Mouse (Mus musculus): ENCODE measurements around the gene Tbx10. TPM values are rescaled to one million over a fixed set of nuclear protein-coding genes. Genes with fewer than 3 reads are reported as not detected.
"Not testable (repeated sequence)": the region's sequence is repeated elsewhere in the genome, so short reads cannot be mapped to it uniquely, and the experiment has no call there.

The Tbx10 gene
- total RNA-seq (2021), result not detected
- long read RNA-seq, experiment 1, result 0 reads
- long read RNA-seq, experiment 2, result 0 reads

- H3K4me3 ChIP-seq, result no peak within 1 kb of the TSS
- no peak for DNase-seq (ENCODE audit: extremely low spot score in 1 of 2, low spot score in 2 of 2)
- intact Hi-C loops (cut with DNase I), result no loop called here
- TF ChIP-seq CTCF (IDR thresholded peaks at IDR 0.05), result no peak
- H3K27ac ChIP-seq, result no peak within 1 kb of the TSS
These were observed at the start of gene Tbx10 for GRCm38 (mm10) chr19:3992416-3992815. Tbx10 (plus strand) TSS chr19:3992752.

- TF ChIP-seq CTCF (IDR thresholded peaks at IDR 0.05), result no peak
- Histone ChIP-seq H3K27ac (no peak overlapping the region), H3K4me3 (no peak overlapping the region)
- intact Hi-C loops (cut with DNase I), result no loop called here
- no peak for DNase-seq (ENCODE audit: extremely low spot score in 1 of 2, low spot score in 2 of 2)
These were observed 49.4 kb upstream of the Tbx10 start for GRCm38 (mm10) chr19:3942986-3943735.

GRCm38 (mm10) chr19:3945872-3946564 is 46.5 kb upstream of the Tbx10 start:
- no peak for TF ChIP-seq CTCF (IDR thresholded peaks at IDR 0.05)
- no peak for DNase-seq (ENCODE audit: extremely low spot score in 1 of 2, low spot score in 2 of 2)
- intact Hi-C loops (cut with DNase I), result loop anchor here (2.0 kb wide), 2 partner anchors 35 to 67 kb away; partner anchors contain the start of gene Ndufv1
- no peak overlapping the region for H3K27ac ChIP-seq
- no peak overlapping the region for H3K4me3 ChIP-seq

- peak; percentile 63 to 72 for DNase-seq (ENCODE audit: extremely low spot score in 1 of 2, low spot score in 2 of 2)
- peak; percentile 99 for TF ChIP-seq CTCF (IDR thresholded peaks at IDR 0.05)
- intact Hi-C loops (cut with DNase I), result loop anchor here (2.0 kb wide), 2 partner anchors 34 to 66 kb away; partner anchors contain the start of gene Ndufv1
These were observed 45.8 kb upstream of the Tbx10 start for GRCm38 (mm10) chr19:3946715-3947114.

GRCm38 (mm10) chr19:3947813-3948212 is 44.7 kb upstream of the Tbx10 start:
- no peak overlapping the region for H3K27ac ChIP-seq
- DNase-seq (ENCODE audit: extremely low spot score in 1 of 2, low spot score in 2 of 2), result no peak
- no peak for TF ChIP-seq CTCF (IDR thresholded peaks at IDR 0.05)
- no peak overlapping the region for H3K4me3 ChIP-seq
- intact Hi-C loops (cut with DNase I), result loop anchor here (2.0 kb wide), 2 partner anchors 33 to 65 kb away; partner anchors contain the start of gene Ndufv1

More at GRCm38 (mm10) chr19:3946715-3947114, 45.8 kb upstream of the Tbx10 start:
- Histone ChIP-seq H3K4me3 (no peak overlapping the region), H3K27ac (no peak overlapping the region)

GRCm38 (mm10) chr19:3948546-3948945 is 44.0 kb upstream of the Tbx10 start:
- intact Hi-C loops (cut with DNase I), result no loop called here

GRCm38 (mm10) chr19:3950331-3950730 is 42.2 kb upstream of the Tbx10 start:
- H3K27ac ChIP-seq, result no peak overlapping the region
- DNase-seq (ENCODE audit: extremely low spot score in 1 of 2, low spot score in 2 of 2), result no peak
- TF ChIP-seq CTCF (IDR thresholded peaks at IDR 0.05), result no peak
- H3K4me3 ChIP-seq, result no peak overlapping the region
- intact Hi-C loops (cut with DNase I), result loop anchor here (10.0 kb wide), 1 partner anchor 134 kb away; the partner anchor contains the start of gene Cabp2

More at GRCm38 (mm10) chr19:3948546-3948945, 44.0 kb upstream of the Tbx10 start:
- TF ChIP-seq CTCF (IDR thresholded peaks at IDR 0.05), result no peak
- H3K27ac ChIP-seq, result no peak overlapping the region
- H3K4me3 ChIP-seq, result no peak overlapping the region
- no peak for DNase-seq (ENCODE audit: extremely low spot score in 1 of 2, low spot score in 2 of 2)

GRCm38 (mm10) chr19:3951461-3951860 is 41.1 kb upstream of the Tbx10 start:
- H3K4me3 ChIP-seq, result no peak overlapping the region
- intact Hi-C loops (cut with DNase I), result loop anchor here (10.0 kb wide), 1 partner anchor 133 kb away; the partner anchor contains the start of gene Cabp2
- H3K27ac ChIP-seq, result no peak overlapping the region
- no peak for TF ChIP-seq CTCF (IDR thresholded peaks at IDR 0.05)
- DNase-seq (ENCODE audit: extremely low spot score in 1 of 2, low spot score in 2 of 2), result no peak

- no peak overlapping the region for H3K4me3 ChIP-seq
- TF ChIP-seq CTCF (IDR thresholded peaks at IDR 0.05), result no peak
- intact Hi-C loops (cut with DNase I), result loop anchor here (10.0 kb wide), 1 partner anchor 133 kb away; the partner anchor contains the start of gene Cabp2
These were observed 40.5 kb upstream of the Tbx10 start for GRCm38 (mm10) chr19:3952099-3952498.

GRCm38 (mm10) chr19:3955033-3955432 is 37.5 kb upstream of the Tbx10 start:
- intact Hi-C loops (cut with DNase I), result loop anchor here (10.0 kb wide), 1 partner anchor 130 kb away; the partner anchor contains the start of gene Cabp2
- no peak for TF ChIP-seq CTCF (IDR thresholded peaks at IDR 0.05)
- DNase-seq (ENCODE audit: extremely low spot score in 1 of 2, low spot score in 2 of 2), result no peak
- Histone ChIP-seq H3K4me3 (no peak overlapping the region), H3K27ac (no peak overlapping the region)

More at GRCm38 (mm10) chr19:3952099-3952498, 40.5 kb upstream of the Tbx10 start:
- H3K27ac ChIP-seq, result no peak overlapping the region
- DNase-seq (ENCODE audit: extremely low spot score in 1 of 2, low spot score in 2 of 2), result no peak

- intact Hi-C loops (cut with DNase I), result loop anchor here (10.0 kb wide), 1 partner anchor 129 kb away; the partner anchor contains the start of gene Cabp2
- Histone ChIP-seq H3K27ac (no peak overlapping the region), H3K4me3 (no peak overlapping the region)
- no peak for DNase-seq (ENCODE audit: extremely low spot score in 1 of 2, low spot score in 2 of 2)
- TF ChIP-seq CTCF (IDR thresholded peaks at IDR 0.05), result no peak
These were observed 36.7 kb upstream of the Tbx10 start for GRCm38 (mm10) chr19:3955804-3956203.

- intact Hi-C loops (cut with DNase I), result loop anchor here (10.0 kb wide), 1 partner anchor 127 kb away; the partner anchor contains the start of gene Cabp2
- not testable (repeated sequence) for DNase-seq (ENCODE audit: extremely low spot score in 1 of 2, low spot score in 2 of 2); H3K27ac ChIP-seq; H3K4me3 ChIP-seq
These were observed 35.1 kb upstream of the Tbx10 start for GRCm38 (mm10) chr19:3957296-3958036.
